Mouse (Mus musculus): Measurements from ENCODE around the gene Banf1. TPM values are rescaled to one million over a fixed set of nuclear protein-coding genes. Genes with fewer than 3 reads are reported as not detected.
"Not testable (repeated sequence)": the region's sequence is repeated elsewhere in the genome, so short reads cannot be mapped to it uniquely, and the experiment has no call there.

The Banf1 gene
- polyA plus RNA-seq, 1 experiment, result 125 TPM

DNA sequence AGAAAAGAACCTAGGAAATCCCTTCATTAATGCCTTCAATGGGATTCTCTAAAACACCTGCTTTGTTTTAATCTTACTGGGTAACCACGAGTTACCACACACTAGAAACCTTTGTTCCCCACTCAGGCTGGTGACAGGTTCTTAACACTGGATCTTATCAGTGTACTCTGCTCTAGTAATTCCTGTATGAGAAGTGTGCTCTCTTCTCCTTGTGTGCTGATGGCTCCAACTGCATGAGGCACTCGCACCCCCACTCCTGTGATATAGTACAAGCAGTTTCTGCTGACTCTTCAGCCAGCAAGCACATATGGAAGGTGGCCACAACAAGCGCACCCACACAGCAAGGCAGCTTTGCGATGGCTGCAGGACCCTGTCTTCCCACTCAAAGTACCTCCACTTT lies 7.2 kb upstream of the Banf1 start:
- DNase-seq (ENCODE audit: low read depth), result no peak

DNA sequence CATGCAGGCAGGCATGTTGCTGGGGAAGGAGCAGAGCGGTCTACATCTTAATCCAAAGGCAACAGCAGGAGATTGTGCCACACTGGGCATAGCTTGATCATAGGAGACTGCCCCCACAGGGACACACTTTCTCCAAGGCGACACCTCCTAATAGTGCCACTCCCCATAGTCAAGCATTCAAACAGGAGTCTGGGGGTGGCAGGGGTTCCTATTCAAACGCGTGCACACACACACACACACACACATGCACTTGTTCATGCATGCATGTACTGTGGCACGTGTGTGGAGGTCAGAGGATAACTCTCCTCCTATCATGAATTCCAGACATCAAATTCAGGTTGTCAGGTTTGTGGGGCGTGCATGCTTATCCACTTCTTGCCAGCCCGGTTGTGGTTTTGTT lies 5.8 kb upstream of the Banf1 start:
- no peak for DNase-seq (ENCODE audit: low read depth)

DNA sequence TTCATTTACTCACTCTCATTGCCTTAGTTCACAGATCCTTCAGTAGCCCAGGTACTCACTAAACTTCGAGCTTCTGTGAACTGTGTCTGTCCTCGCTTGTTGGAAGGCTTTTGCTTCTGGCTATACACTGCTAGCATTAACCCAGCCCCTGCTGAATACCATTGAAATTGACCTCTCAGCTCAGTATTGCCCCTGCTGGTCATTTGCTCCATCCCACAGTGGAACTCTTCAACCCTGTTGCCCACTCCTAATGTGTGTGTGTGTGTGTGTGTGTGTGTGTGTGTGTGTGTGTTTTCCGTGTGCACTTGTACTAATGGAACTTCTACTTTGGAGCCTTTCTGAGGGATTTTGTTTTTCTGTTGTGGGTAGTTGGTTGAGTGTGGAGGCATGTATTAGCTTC lies 4.0 kb upstream of the Banf1 start:
- DNase-seq (ENCODE audit: low read depth), result no peak

DNA sequence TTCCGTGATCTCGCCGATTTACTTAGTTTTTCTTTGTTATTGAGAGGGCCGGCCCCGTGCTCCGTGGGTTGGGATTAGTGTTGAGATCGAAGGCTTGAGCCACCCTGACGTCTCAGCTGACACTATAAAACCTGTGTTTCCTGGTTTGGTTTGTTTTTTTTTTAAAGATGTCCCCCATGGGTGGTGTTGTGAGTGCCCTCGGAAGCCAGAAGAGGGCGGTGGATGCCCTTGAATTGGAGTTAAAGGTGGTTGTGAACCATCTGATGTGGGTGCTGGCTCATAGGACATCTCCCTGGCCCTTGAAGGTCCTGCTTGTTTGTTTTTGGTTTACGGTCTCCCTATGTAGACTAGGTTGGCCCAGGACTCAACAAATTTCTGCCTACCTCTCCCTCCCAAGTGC lies 487 bp upstream of the Banf1 start:
- DNase-seq (ENCODE audit: low read depth), result no peak

DNA sequence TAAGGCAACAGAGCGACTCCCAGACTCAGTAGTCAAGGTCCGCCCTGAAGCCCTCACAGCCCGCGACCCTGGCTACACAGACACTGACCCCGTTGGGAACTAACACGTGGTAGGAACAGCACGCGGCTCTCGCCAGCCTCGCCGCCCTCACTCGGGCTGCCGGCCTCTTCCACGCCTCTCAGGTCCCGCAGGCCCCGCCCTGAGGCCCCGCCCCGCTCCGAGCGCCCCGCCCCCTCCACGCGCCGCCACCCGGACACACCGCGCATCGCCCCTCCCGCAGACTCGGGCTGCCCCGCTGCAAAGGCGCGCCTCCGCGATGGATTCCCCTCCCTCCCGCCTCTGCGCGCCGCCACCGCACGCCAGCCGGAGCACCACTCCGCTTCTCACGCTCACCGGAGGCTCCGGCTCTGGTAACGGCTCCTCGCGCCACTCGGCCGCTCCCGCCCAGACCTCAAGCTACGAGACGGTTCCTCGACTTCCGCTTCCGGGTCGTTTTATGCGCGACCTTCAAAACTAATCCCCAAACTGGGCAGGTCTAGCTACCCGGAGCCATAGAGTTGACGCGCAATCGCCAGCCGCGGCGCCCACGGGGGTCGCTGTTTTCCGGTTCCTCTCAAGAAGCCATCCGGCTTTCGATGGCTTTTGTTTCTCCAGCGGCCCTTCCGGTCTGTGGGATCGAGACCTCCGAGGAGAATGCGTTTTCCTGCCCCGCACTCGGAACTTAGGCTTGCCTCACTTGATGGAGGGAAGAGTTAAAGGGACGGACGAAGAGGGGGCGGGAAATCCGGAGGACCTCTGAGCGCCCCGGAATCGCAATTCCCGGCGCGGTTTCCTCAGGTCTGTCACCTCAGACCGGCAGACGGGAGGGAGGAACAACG lies 554 bp downstream of the Banf1 start, which contains the start of gene Eif1ad:
Gene Eif1ad, plus strand, starts transcription at position 567 of the 878 bp plus-strand sequence.
- no peak for DNase-seq (ENCODE audit: low read depth)

DNA sequence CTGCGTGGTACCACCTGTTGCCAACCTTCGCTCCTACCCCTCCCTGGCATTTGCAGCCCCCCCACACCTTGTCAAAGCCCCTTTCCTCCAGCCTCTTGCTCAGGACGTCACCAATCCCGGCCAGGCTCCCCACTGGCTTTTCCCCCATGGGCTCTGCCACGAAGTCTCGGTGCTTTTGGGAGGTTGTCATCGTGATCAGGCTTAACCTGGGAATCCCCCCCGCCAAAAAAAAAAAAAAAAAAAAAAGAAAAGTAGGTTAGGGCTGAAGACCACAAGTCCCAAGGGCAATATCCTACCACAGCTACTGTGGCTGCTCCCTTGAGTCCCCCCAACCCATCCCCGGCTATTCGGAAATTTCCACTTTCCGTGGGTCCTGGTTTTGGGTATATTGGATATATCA lies 1.2 kb downstream of the Banf1 start:
- no peak for DNase-seq (ENCODE audit: low read depth)

DNA sequence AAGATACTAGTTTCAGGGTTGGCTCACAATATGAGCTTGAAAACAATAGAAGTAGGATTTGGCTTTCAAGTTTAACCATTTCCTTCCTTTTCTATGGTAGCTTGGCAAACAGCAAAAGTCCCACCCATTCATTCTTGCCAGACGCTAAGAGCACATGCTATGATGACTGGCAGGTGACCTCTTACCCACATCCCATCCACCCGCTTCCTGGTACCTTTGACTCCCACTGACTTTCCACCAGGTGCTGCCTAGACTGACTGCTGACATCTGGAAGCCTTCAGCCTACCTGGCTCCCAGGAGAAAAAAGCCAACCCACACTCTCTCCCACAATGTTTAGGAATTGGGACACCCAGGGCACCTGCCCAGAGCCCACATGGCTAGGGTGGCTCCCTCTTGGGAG lies 2.8 kb downstream of the Banf1 start:
- no peak for DNase-seq (ENCODE audit: low read depth)

DNA sequence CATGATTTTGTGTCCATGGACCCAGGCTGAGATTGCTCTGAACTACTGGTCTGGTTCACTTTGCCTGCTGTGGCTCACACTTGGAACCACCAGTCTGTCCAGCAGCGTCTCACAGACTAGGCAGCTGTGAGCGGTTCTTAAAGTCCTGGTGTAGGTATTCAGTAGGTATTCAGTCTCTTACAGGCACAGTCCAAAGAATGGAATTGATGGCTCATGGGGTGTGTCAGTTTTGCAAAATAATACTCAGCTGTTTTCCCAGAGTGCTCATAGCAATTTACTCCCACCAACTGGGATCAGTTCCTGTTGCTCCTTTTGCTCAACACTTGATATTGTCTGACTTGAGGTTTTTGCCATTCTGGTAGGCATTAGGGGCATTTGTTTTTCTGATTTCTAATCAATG lies 4.8 kb downstream of the Banf1 start:
- DNase-seq (ENCODE audit: low read depth), result no peak

DNA sequence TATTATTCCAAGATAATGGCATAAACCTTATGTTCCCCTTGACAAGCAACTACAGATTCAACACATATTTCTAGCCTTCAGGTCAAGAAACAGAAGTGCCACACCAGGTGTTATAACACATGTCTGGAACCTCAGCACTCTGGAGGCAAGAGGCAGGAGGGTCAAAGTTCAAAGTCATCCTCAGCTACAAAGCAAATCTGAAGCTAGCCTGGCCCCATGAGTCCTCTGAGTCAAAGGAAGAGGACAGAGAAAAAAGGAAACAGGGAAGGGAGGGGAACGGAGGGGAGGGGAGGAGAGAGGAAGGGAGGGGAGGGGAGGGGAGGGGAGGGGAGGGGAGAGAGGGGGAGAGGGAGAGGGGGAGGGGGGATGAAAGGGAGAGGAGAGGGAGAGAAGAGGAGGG lies 10.9 kb downstream of the Banf1 start:
- DNase-seq (ENCODE audit: low read depth), result no peak

DNA sequence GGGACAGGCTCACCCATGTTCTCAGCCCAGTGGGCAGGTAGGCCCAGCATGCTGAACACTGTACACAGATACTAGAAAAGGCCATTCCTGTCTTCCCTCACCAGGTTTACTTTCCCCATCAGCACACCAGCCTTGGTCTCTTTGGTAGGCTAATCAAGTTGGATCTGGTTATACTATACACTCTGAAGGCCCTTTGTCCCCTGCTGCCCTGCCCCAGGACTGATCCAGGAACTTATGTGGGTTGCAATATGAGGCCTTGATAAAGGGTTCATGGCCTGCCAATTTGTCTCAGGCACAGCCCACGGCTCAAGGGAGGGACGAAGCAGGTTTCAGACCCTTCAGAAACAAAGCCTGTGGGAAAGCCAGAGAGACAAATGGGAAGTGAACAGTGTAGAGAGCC lies 13.4 kb downstream of the Banf1 start:
- no peak for DNase-seq (ENCODE audit: low read depth)

DNA sequence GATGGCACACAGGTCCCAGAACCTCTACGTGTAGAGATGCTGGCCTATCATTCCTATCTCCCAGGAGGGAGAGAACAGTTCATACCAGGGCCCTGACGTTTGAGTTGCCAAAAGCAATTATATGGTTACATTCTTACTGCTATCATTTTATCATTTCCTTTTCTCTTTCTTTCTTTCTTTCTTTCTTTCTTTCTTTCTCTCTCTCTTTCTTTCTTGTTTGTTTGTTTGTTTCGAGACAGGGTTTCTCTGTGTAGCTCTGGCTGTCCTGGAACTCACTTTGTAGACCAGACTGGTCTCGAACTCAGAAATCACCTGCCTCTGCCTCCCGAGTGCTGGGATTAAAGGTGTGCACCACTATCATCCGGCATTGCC lies 17.5 kb downstream of the Banf1 start, which contains the start of gene Cst6:
Gene Cst6, minus strand, starts transcription at position 73 of the 372 bp plus-strand sequence.
- DNase-seq (ENCODE audit: low read depth), result not testable (repeated sequence)

DNA sequence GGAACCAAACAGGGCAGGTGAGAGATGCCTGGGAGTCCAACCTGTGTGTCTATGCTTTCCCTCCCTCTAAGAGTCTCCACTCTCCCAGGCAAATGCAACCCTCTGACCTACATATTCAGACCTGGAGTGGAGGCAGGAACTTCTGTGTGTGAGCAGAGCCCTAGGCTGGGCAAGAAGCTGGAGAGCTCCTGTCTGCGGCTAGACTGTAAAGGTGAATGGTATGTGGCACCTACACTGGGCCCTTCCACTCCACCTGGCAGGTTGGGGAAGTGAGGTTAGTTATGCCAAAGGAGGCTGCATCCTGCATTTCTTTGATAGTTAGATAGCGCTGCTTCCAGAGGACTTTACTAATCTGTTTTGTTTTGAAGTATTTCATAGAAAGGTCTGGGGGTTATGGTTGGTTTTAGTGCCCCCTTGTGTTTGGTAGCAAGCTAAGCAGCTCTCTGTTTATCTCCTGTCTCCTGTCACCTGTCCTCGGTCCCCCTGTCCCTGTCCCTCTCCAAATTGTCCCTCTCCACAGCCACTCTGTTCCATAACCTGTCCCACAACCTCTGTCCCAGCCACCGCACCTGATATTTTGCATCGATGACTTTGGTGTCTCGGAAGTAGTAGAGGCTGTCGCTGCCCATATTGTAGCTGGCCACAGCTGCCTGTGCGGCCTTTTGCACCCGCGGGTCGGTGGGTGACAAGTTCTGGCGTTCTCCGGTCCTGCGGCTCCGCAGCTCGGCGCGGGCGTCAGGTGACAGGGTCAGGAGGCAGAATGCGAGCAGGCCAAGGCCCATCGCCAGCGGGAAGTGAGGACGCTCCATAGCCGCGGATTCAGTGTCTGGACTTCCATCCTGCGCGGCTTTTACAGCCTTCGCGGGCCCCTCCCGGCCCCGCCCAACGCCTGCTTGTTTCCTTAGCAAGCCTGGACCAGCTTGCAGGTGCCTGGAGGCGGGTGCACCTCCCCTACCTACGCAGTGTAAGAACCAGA lies 18.2 kb downstream of the Banf1 start:
- DNase-seq (ENCODE audit: low read depth), result no peak

DNA sequence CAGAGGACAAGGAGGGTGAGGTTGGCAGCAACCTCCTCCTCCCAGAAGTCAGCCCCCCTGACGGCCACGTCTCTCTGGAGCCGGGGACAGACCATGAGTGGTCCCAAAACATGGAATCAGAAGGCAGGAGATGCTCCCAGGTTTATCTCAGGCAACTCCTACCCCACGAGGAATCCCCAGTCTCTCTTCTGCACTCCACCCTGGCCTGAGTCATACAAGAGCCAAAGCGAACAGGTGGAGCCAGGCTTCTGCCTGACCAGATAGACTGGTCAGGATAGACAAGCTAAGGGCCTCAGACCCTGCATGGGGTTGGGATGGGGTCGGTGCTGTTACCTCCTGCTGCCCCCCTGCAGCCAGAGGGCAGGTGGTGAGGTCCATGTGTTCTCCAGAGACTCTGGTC lies 18.9 kb downstream of the Banf1 start:
- DNase-seq (ENCODE audit: low read depth), result no peak

DNA sequence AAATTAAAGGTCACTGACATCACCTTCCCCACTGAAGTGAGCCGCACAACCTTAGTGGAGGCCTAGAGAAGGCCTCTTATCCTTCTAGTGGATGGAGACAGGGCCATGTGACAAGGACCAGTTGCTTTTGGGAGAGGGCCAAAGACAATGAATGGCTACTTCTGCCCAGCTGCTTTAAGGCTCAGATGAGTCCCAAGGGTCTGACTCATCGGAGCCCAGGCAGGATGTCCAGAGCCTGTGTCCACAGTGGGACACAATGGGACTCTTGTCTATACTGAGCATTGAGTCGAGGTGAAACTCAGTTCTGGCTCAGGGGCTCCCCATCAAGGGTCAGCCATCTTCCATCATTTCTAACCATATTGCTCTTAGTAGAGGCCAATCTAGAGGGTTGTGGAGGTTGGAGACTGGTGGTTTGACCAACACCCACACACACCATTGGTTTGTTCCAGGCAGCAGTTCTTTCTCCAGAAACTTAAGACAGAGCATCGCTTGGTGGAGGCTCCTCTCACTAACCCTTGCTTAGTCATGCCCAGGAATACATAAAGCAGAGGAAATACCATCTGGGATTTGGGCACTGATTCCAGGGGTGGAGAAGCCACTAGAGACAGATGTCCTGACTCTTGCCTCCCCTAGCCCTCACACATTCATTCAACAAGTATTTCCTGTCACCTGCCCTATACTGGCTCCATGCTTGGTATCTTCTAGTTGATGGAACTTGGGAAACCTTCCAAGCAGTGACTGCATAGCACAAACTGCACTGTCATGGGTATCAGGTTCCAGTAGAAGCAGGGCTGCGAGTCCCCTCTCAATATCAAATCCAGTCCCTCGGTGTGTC lies 21.5 kb downstream of the Banf1 start:
- no peak for DNase-seq (ENCODE audit: low read depth)

DNA sequence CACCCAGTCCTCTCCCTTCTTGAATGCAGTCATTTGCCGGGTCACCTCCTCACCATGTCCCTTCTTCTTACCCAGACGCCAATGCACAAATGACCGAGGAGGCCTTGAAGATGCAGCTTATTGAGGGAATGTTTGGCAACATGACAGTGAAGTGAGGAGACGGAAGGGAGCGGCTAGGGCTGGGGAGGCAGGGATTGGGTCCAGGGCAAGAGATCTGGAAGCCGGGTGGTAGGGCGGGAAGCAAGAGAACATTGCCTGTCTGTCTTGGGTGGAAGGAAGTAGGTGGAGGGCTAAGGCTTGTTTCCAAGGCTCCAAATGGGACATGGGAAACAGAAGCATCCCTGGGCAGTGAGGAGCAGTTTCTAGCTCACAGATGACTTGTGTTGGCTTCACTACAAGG lies 25.6 kb downstream of the Banf1 start:
- DNase-seq (ENCODE audit: low read depth), result no peak

DNA sequence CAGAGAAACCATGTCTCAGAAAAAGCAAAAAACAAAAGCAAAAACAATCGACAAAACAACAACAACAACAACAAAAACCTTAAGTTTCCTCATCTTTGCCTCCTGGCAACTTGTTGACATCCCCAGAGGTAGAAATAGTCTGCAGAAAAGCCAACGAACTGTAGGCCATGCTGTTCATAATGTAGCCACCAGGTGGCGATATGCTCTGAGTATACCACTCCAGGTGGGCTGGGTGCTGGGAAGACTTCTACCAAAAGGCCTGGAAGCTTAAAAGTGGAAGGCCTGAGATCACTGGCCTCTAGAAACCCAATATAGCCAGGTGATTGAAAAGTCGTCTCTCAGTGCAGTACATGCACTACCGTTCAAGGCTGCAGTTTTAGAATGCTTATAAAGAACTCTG lies 29.0 kb downstream of the Banf1 start:
- no peak for DNase-seq (ENCODE audit: low read depth)

DNA sequence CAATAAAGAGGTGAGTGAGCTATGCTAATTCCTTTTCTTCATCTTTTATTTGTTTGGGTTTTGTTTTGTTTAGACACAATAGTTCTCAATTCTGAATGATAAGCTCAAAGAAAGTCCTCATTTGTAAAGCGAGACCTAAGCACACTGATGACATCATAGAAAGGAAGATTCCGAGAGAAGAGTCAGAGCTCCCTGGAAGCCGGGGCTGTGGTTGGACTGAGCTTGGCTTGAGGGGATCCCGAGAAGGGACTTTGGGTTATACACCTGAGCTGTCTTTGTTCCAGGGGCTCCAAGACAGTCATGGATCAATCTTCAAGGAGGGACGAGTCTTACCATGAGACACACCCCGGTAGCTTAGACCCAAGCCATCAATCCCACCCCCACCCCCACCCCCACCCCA lies 31.5 kb downstream of the Banf1 start, which contains the start of gene Catsper1:
Gene Catsper1, plus strand, starts transcription at position 301 of the 400 bp plus-strand sequence.
- DNase-seq (ENCODE audit: low read depth), result no peak

DNA sequence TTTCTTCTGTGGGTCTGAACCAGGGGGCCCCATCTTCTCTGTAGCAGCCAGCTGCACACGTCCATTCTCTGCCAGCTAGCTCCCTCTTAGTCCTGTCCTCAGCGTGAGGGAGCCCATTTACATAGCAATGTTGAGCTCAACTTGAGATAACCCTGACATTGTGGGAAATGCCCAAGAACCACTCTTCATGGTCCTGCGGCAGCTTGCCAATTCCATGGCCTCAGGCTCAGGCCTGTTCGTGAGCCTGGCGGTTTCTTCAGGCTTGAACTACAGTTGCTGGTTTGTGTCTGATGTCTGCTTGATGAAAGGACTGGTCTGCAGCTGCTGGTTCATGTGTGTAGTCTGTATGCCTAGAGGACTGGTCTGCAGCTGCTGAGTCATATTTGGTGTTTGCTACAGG lies 32.2 kb downstream of the Banf1 start:
- no peak for DNase-seq (ENCODE audit: low read depth)

DNA sequence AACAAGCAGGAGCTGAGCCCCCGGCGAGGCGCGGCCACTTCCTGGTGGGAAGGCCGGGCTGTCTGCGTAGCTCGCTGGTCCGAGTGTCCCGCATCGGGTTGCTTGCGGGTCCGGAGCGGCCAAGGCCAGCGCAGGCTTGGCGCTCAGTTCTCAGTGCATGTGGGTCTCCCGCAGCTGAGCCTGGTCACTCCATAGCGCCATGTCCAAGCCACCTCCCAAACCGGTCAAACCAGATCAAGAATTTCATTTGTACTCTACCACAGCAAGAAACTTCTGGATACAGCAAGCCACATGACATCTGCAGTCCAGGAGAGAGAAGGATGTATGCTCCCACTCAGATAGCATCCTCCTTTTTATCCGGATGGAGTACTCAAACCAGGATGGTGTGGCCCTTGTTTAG lies 39.0 kb downstream of the Banf1 start:
- no peak for DNase-seq (ENCODE audit: low read depth)

DNA sequence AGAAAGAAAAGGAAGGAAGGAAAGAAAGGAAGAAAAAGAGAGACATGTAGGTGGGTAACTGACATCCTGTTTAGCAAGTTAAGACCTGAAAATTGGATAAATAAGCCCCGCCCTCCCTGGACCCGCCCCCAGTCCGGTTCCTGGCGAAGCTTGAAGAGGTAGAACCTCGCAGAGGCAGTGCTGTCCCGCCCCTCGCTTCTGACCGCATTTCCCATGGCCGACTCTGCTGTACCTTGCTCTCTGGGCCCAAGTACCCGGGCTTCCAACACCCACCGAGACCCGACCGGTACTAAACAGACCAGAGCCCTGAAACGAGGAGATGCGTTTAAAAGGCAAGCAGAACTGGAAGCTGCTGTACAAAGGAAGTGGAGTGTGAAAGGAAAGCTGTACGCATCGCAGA lies 43.2 kb downstream of the Banf1 start:
- no peak for DNase-seq (ENCODE audit: low read depth)
